8 mouse cellular contexts compared by ENCODE assay signal in genomic region chr1:155158970-155159484, GRCm38 (mm10). TPM values are rescaled to one million over a fixed set of nuclear protein-coding genes. Genes with fewer than 3 reads are reported as not detected.
DNase-seq lines count a peak whose midpoint lies in the region; ATAC-seq and TF ChIP-seq lines count a peak whose summit lies in the region.

No protein-coding gene starts in this region.

- H3K4me1 ChIP-seq in cerebellum, adult 2 months (ENCODE audit: control insufficient read depth, insufficient read depth, low read length), result no peaks in the 10 kb centered on the region
- peaks cover 13% of the 10 kb centered on the region for H3K4me1 ChIP-seq in hindbrain, embryonic 16.5 days (ENCODE audit: control insufficient read depth, insufficient read depth, low read depth, low read length)
- peaks cover 18% of the 10 kb centered on the region for H3K4me1 ChIP-seq in limb, embryonic 13.5 days
- H3K4me1 ChIP-seq in midbrain, embryonic 12.5 days, result peaks cover 10% of the 10 kb centered on the region
- 0 out of 2 replicates have a peak, but pooled peaks cover 5% of the 10 kb centered on the region for H3K4me1 ChIP-seq in stomach, embryonic 16.5 days (ENCODE audit: control insufficient read depth, insufficient read depth, low read length)

- peak overlapping the region; percentile 69 for H3K9ac ChIP-seq in hindbrain, embryonic 16.5 days (ENCODE audit: low read depth, low read length)
- peak overlapping the region; percentile 88 for H3K9ac ChIP-seq in limb, embryonic 13.5 days
- H3K9ac ChIP-seq in midbrain, embryonic 12.5 days (replicated peaks), result peak overlapping the region; percentile 94
- H3K9ac ChIP-seq in stomach, embryonic 16.5 days (ENCODE audit: low read length), result peak overlapping the region; percentile 92

- peak overlapping the region; percentile 72 for H3K4me2 ChIP-seq in hindbrain, embryonic 16.5 days (ENCODE audit: low read length)
- peak overlapping the region; percentile 80 for H3K4me2 ChIP-seq in limb, embryonic 13.5 days (replicated peaks)
- H3K4me2 ChIP-seq in midbrain, embryonic 12.5 days (replicated peaks), result peak overlapping the region; percentile 70
- H3K4me2 ChIP-seq in stomach, embryonic 16.5 days (ENCODE audit: low read depth, low read length), result peak overlapping the region; percentile 76

- under 1% methylated on average over 46 of the region's 46 CpGs for WGBS in cerebellum, adult 2 months
- under 1% methylated on average over 46 of the region's 46 CpGs for WGBS in hindbrain, embryonic 16.5 days
- under 1% methylated on average over 46 of the region's 46 CpGs for WGBS in limb, embryonic 13.5 days
- under 1% methylated on average over 46 of the region's 46 CpGs for WGBS in midbrain, embryonic 12.5 days
- under 1% methylated on average over 45 of the region's 46 CpGs for WGBS in stomach, embryonic 16.5 days

- TF ChIP-seq CTCF in cerebellum, adult 2 months (IDR thresholded peaks at IDR 0.05; ENCODE audit: borderline replicate concordance, insufficient read depth, low read depth, low read length), result no peak
- peak; percentile 16; the same call in 1 of the 2 replicates for TF ChIP-seq CTCF in gastrocnemius, adult 2 months (IDR thresholded peaks at IDR 0.05)

- H3K9me3 ChIP-seq in hindbrain, embryonic 16.5 days (ENCODE audit: control insufficient read depth, low read length), result no peaks in the 10 kb centered on the region
- H3K9me3 ChIP-seq in limb, embryonic 13.5 days, result no peaks in the 10 kb centered on the region
- H3K9me3 ChIP-seq in midbrain, embryonic 12.5 days, result no peaks in the 10 kb centered on the region
- H3K9me3 ChIP-seq in stomach, embryonic 16.5 days (replicated peaks; ENCODE audit: control insufficient read depth, low read length), result no peaks in the 10 kb centered on the region

- no peak for TF ChIP-seq POLR2A in cerebellum, adult 2 months (IDR thresholded peaks at IDR 0.05; ENCODE audit: borderline replicate concordance, insufficient read depth, low read length)

- H3K27me3 ChIP-seq in cerebellum, adult 2 months (ENCODE audit: control insufficient read depth, insufficient read depth, low read length), result no peaks in the 10 kb centered on the region
- no peaks in the 10 kb centered on the region for H3K27me3 ChIP-seq in hindbrain, embryonic 16.5 days (replicated peaks; ENCODE audit: control insufficient read depth, insufficient read depth, low read length)
- H3K27me3 ChIP-seq in limb, embryonic 13.5 days, result no peaks in the 10 kb centered on the region
- H3K27me3 ChIP-seq in midbrain, embryonic 12.5 days, result no peaks in the 10 kb centered on the region
- H3K27me3 ChIP-seq in stomach, embryonic 16.5 days (ENCODE audit: control insufficient read depth, insufficient read depth, low read length), result no peaks in the 10 kb centered on the region

- no peaks in the 10 kb centered on the region for H3K36me3 ChIP-seq in hindbrain, embryonic 16.5 days (ENCODE audit: control insufficient read depth, insufficient read depth, low read length)
- no peaks in the 10 kb centered on the region for H3K36me3 ChIP-seq in limb, embryonic 13.5 days
- H3K36me3 ChIP-seq in midbrain, embryonic 12.5 days, result no peaks in the 10 kb centered on the region
- no peaks in the 10 kb centered on the region for H3K36me3 ChIP-seq in stomach, embryonic 16.5 days (ENCODE audit: control insufficient read depth, insufficient read depth, low read length)

- ATAC-seq in hindbrain, embryonic 16.5 days, result no peak
- peak; percentile 61 for ATAC-seq in limb, embryonic 13.5 days (ENCODE audit: low FRiP score, low read depth)
- no peak for ATAC-seq in midbrain, embryonic 12.5 days (ENCODE audit: low FRiP score, low read depth)
- ATAC-seq in stomach, embryonic 16.5 days (ENCODE audit: insufficient read depth, low FRiP score), result peak; percentile 54

- H3K4me3 ChIP-seq in cerebellum, adult 2 months (replicated peaks; ENCODE audit: insufficient read depth, low read depth, low read length), result peak overlapping the region; percentile 72
- H3K4me3 ChIP-seq in gastrocnemius, adult 2 months, result peak overlapping the region; percentile 94
- peak overlapping the region; percentile 90 for H3K4me3 ChIP-seq in hindbrain, embryonic 16.5 days (ENCODE audit: low read length)
- H3K4me3 ChIP-seq in limb, embryonic 13.5 days, result peak overlapping the region; percentile 92
- peak overlapping the region; percentile 95 for H3K4me3 ChIP-seq in midbrain, embryonic 12.5 days
- H3K4me3 ChIP-seq in stomach, embryonic 16.5 days (replicated peaks; ENCODE audit: low read length), result peak overlapping the region; percentile 95

- intact Hi-C loops in gastrocnemius, adult 2 months (cut with DNase I), result loop anchor here (1.0 to 5.0 kb wide), 2 partner anchors 60 to 123 kb away; partner anchors contain the start of gene Ier5

- peak; percentile 18 to 44 for DNase-seq in kidney, adult 8-10 months
- DNase-seq in kidney, adult 18-20 months, result no peak
- peak; percentile 61 to 66 for DNase-seq in cerebellum, adult 2 months
- DNase-seq in gastrocnemius, adult 2 months, result peak; percentile 74

- H3K27ac ChIP-seq in cerebellum, adult 2 months (ENCODE audit: insufficient read depth, low read length), result peak overlapping the region; percentile 67
- peak overlapping the region; percentile 93 for H3K27ac ChIP-seq in gastrocnemius, adult 2 months
- H3K27ac ChIP-seq in hindbrain, embryonic 16.5 days (ENCODE audit: low read depth, low read length), result peak overlapping the region; percentile 92
- H3K27ac ChIP-seq in limb, embryonic 13.5 days, result peak overlapping the region; percentile 80
- H3K27ac ChIP-seq in midbrain, embryonic 12.5 days (replicated peaks), result peak overlapping the region; percentile 88
- H3K27ac ChIP-seq in stomach, embryonic 16.5 days (ENCODE audit: low read length), result peak overlapping the region; percentile 82

RNA-seq across cellular contexts. Expression of gene Stx6, which starts 0.5 kb away (rescaled TPM):
- polyA plus RNA-seq in cerebellum, adult 2 months (2012; rRNA removed), result 82.2 and 83.2 TPM in 2 replicates
- 10 to 100 TPM; 10.5 to 12.8 TPM for total RNA-seq in gastrocnemius, adult 2 months (2021)
- 82.9 and 93.7 TPM in 2 replicates for polyA plus RNA-seq in hindbrain, embryonic 16.5 days (2015; fragmentation: Nextera tagmentation; extraction: Ambion mirVana)
- 89.3 and 98.1 TPM in 2 replicates for polyA plus RNA-seq in limb, embryonic 13.5 days (2015; fragmentation: Nextera tagmentation; extraction: Ambion mirVana)
- 122 and 127 TPM in 2 replicates for polyA plus RNA-seq in midbrain, embryonic 12.5 days (2016; fragmentation: Nextera tagmentation; extraction: Ambion mirVana)
- polyA plus RNA-seq in stomach, embryonic 16.5 days (2015; fragmentation: Nextera tagmentation; extraction: Ambion mirVana), result 45.7 and 49.4 TPM in 2 replicates

RNA-seq across cellular contexts. Expression of gene Mr1, which starts 12.4 kb away (rescaled TPM):
- 4.0 and 4.6 TPM in 2 replicates for polyA plus RNA-seq in cerebellum, adult 2 months (2012; rRNA removed)
- 10 to 100 TPM in 1 of 2 experiments, 1 to 10 TPM in 1; 10.0 to 11.1 TPM for total RNA-seq in gastrocnemius, adult 2 months (2021)
- polyA plus RNA-seq in hindbrain, embryonic 16.5 days (2015; fragmentation: Nextera tagmentation; extraction: Ambion mirVana), result 2.1 and 2.5 TPM in 2 replicates
- polyA plus RNA-seq in limb, embryonic 13.5 days (2015; fragmentation: Nextera tagmentation; extraction: Ambion mirVana), result 7.6 and 7.7 TPM in 2 replicates
- polyA plus RNA-seq in midbrain, embryonic 12.5 days (2016; fragmentation: Nextera tagmentation; extraction: Ambion mirVana), result 0.46 and 0.54 TPM in 2 replicates
- 8.4 and 9.1 TPM in 2 replicates for polyA plus RNA-seq in stomach, embryonic 16.5 days (2015; fragmentation: Nextera tagmentation; extraction: Ambion mirVana)

RNA-seq across cellular contexts. Expression of gene Ier5, which starts 59.6 kb away (rescaled TPM):
- 13.0 and 13.7 TPM in 2 replicates for polyA plus RNA-seq in cerebellum, adult 2 months (2012; rRNA removed)
- total RNA-seq in gastrocnemius, adult 2 months (2021), result 1 to 10 TPM; 4.6 to 4.7 TPM
- polyA plus RNA-seq in hindbrain, embryonic 16.5 days (2015; fragmentation: Nextera tagmentation; extraction: Ambion mirVana), result 4.5 and 5.5 TPM in 2 replicates
- polyA plus RNA-seq in limb, embryonic 13.5 days (2015; fragmentation: Nextera tagmentation; extraction: Ambion mirVana), result 5.8 and 6.0 TPM in 2 replicates
- polyA plus RNA-seq in midbrain, embryonic 12.5 days (2016; fragmentation: Nextera tagmentation; extraction: Ambion mirVana), result 12.8 and 14.6 TPM in 2 replicates
- 2.0 and 2.5 TPM in 2 replicates for polyA plus RNA-seq in stomach, embryonic 16.5 days (2015; fragmentation: Nextera tagmentation; extraction: Ambion mirVana)

Comparison
In these comparisons a context has a peak if more than half of its experiments do, and no peak if none do; other contexts are left out.
1. ATAC-seq: peak in limb, embryonic 13.5 days (single experiment) and stomach, embryonic 16.5 days (single experiment); none in hindbrain, embryonic 16.5 days (single experiment) and midbrain, embryonic 12.5 days (single experiment).
2. Peak in every context shown above with its lines, with median percentiles within 50 percentile points of each other: H3K27ac ChIP-seq, H3K4me3 ChIP-seq, H3K4me2 ChIP-seq and H3K9ac ChIP-seq.